Mouse (Mus musculus) 3T3-L1 (cell line): ENCODE measurements around the gene Kcnip4.

ENCODE experiments used
- DNase-seq: peaks from one replicate; pipeline ENCODE4 v3.0.0-alpha.2; 2015; ENCODE audit warnings: low read depth, low spot score

The Kcnip4 gene

DNA sequence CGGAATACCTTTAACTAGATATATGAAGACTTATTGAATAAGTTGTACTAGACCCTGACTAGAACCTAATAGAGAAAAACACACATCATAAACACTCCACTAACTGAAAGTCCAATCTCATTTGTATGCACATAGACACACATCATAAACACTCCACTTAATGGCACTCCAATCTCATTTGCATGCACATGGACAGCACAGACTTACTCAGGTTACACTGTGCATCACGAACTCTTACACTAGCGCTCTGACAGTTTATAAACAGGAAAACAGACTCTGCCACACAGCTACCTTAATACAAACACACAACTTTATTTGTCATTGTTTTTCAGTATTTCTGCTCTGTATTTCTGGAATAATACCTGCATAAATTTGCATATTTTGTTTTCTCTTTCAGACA lies 168.3 kb downstream of the Kcnip4 start:
- no peak for DNase-seq

DNA sequence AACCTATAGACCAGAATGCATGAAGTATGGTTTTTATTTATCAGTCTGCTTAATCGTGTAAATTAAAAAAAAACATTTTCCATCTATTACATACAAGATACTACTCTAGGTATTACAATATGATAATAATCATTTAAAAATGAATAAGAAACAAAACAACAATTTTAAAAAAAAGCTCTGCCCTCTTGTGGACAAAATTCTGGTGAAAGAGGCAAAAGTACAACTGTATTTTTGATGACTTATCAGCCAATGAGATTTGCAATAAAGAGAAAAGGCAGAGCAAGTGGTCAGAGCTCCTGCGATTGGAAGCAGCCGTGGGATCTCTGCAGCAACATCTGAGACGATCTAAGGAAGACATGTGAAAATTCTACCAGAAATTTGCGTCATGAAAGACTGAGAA lies 172.6 kb downstream of the Kcnip4 start:
- peak; percentile 39 for DNase-seq

DNA sequence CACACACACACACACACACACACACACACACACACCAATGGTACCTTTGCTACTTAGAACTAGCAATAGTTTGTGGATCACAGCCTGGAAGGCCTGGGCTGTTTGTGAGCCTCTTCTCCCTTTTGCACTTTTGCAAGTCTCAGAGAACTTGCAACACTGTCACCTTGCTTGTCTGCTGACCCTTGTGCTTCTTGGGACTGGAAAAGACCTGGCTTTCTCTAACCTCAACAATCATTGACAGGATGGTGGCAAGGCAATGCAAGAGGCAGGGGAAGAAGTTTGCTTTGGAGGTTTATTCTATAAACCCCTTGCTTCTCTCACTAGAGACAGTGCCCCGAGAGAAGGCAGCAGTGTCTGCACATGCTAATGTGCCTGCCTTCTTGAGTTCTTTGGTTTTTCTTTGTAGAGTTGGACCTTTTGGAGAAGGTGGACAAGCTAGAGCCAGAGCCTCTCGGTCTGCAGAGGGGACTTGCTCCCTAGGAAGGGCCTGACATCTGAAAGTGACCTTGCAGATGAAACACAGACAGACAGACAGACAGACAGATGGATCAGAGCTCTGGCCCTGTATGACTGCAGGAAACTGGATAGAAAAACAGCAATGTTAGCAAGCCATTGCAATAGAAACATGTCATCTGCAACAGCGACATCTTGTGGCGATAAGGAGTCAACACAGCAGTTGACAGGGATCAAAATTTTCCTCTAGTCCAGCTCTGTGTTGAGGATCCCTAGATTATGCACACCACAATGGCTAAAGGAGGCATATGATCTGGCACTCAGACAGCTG lies 174.4 kb downstream of the Kcnip4 start:
- DNase-seq: peak; percentile 79

DNA sequence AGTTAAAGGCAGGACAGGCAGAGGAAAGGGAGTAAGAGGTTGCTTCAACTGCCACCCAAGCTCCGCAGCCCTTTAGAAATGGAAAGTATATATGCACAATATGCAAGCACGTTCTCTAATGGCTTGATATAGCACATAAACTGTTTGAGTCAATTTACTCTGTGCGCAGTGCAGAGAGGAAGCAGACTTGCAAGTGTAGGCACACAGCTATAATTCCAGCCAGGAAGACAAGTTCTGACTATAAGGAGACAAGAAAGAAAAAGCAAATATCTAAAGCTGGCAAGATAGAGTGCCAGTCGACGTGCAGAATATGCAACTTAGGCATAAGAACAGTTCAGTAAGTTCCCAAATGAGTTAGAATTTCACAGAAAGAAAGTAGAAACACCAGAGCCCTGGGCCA lies 175.2 kb downstream of the Kcnip4 start:
- no peak for DNase-seq

DNA sequence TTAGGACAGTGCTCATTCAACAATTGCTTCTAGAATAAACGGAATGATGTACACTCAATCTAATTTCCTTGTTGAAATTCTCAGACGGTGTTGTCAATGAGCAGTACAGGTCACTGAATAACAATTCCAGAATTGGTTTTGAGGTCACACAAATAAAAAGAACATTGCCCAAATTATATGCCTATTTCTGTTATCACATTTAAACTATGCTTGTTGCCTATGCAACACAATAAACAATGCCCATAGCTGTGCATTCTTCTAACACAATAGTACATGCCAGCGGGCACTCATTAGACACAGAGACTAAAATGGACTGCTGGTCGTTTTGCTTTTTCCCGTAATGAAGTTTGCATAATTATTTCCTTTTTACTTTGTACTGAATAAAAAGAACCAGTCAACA lies 176.2 kb downstream of the Kcnip4 start:
- no peak for DNase-seq

DNA sequence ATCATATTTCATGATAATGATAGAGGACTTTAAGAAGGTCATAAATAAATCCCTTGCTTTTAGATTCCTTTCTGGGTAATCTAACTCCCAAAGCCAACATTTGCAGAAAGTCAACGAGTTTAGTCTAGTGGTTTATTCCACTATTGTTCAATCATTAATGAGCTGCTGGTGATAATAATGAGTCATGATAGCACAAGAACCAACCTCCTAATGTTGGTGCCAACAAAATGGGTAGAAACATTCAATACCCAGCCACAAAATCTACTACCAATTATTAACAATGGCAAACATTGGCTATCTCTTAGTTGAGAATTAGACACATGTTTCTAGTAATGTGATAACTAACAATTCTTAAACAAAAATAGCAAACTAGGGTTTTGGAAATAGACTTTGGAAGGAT lies 180.1 kb downstream of the Kcnip4 start:
- DNase-seq: no peak

DNA sequence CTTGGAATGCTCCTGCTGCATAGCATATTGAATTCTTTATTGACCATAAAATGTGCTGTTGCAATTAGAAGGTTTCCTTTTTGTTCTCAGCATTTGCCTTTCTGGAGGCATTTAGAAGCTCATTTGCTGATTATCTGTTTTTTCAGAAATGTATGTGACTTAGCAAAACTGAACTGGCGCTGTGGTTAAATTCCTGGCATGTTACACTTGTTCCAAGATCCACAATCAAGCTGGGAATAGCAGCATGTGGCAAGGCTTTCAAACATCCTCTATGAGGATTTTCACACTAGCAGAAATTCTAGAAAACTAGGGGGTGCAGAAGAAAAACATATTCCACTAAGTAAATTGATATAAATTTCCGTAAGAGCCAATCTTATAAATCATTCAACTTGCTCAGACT lies 187.5 kb downstream of the Kcnip4 start:
- DNase-seq: no peak

DNA sequence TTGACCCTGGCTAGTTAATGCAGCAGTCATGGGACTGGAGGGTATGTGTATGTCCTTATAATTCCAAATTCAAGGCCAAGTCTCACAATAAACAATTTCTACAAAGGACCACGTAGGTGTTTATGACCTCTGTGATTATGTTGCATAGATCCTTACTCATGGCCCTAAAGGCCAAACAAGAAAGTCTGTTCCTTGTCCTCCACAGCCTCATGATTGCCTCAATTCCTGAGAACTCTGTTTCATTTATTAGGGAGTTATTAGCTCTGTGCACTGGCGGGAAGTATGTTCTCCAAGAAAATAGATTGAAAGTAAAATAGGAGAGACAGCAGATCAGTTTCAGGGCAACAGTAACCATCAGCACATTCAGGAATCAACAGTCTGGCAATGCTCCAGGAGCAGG lies 191.6 kb downstream of the Kcnip4 start:
- DNase-seq: no peak

DNA sequence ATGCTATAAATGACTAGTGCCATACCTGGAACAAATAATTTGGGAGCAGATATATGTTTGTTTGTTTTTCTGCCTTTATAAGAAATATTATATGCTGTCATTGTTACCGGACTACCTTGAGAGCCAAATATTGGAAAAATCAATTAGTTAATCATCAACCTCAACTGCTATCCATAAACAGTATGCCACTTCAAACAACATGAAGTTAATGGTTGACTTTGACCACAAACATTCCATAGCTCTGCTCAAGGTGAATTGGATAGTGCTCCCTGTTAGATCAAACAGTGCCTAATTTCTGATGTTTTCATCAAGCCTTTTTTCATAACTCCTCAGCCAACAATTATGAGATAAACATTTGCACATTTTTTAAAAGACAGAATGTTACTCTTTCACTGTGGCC lies 195.7 kb downstream of the Kcnip4 start:
- DNase-seq: no peak

DNA sequence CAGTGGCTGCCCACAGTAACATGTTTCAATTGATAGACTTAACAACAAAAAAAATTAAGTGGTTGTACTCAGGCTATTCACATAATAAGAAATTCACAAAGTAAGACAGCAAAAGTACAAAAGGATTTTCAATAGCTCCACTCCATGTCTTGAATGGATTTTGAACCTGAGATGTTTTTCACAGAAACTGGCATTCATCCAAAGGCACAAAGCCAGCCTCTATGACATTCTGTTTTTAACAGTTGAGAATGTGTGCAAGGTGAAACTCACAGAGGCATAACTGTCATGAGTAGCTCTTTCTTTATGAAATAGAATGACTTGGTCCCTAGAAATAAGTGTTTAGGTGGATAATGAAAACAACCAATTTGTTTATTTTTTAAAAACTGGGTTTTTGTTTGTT lies 206.0 kb downstream of the Kcnip4 start:
- no peak for DNase-seq

DNA sequence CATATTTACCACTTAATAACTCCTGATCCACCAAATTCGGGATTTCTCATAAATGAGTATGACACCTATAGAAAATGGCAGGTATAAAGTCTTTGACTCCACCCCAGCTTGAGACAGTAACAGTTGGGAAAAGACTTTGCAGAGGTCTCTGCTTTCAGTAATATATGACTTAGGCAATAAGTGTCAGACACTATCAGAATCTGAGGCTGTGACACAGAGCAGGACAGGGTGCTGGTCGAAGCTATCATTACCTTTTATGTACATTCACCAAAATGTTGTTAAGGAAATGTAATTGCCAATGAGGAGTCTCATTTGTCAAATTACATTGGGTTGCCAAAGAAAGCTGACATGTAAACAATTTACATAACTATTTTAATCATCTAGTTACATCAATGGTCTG lies 206.8 kb downstream of the Kcnip4 start:
- DNase-seq: no peak

DNA sequence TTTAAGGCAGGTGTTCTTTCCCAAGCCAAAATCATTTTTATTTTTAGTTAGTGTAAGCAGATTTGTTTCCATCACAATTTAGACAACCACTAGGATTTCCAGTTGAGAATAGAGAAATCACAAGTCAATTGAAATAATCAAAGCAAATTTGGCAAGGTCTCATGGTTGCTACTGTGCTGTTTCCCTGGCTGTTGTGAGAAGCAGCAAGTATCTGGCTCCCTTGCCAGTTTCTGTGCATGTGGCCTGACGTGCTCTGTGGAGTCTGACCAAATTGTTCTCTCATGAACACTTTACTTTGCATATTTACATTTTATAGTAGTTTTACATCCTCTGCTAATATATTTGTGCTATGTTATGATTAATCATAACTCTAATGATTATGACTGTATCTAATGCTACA lies 217.9 kb downstream of the Kcnip4 start:
- DNase-seq: no peak

DNA sequence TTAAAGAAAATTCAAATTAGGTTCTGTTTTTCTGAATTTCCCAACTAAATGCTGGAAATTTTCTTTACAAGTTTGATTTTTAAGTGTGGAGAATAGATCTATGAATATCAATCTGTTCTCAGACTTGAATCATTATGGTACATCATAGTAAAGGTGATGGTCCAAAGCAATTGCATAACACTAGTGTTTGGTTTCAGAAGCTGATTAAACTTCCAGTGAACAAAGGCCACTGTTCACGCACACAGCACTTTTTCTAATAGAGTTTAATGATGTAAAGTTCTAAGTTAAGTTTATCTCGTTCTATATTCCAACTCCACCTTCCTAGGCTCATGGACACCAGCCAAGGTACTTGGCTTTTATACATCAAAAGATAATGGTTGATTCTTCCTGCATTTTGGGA lies 219.4 kb downstream of the Kcnip4 start:
- no peak for DNase-seq

DNA sequence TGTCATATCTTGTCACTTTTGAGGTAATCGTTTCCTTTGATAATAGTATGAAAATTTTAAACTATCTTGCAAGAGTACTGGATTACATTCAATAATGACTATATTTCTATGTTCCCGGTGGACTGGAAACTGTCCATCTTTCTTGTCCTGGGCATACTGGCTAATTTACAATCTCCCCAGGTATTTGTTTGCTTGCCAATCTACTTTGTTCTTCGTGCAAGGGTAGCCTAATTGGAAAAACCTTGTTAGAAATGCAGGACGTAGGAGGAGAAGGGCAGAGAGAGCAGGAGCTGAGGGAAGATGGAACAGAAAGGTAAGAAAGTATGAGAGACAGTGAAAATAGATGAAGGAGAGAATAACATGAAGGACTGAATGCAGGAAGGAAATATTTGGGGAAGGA lies 226.1 kb downstream of the Kcnip4 start:
- DNase-seq: no peak

DNA sequence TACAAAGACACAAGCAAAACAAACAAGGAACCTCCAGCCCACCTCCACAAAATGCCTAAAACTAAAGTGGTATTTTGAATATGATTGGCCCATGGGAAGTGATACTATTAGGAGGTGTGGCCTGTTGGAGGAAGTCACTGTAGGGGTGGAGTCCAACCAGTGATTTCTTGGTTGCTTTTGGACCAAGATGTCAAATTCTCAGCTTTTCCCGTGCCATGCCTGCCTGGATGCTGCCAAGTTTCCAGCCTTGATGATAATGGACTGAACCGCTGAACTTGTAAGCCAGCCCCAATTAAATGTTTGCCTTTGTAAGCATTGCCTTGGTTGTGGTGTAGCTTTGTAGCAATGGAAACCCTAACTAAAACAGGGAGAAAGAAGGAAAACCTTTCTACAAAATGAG lies 232.3 kb downstream of the Kcnip4 start:
- no peak for DNase-seq

DNA sequence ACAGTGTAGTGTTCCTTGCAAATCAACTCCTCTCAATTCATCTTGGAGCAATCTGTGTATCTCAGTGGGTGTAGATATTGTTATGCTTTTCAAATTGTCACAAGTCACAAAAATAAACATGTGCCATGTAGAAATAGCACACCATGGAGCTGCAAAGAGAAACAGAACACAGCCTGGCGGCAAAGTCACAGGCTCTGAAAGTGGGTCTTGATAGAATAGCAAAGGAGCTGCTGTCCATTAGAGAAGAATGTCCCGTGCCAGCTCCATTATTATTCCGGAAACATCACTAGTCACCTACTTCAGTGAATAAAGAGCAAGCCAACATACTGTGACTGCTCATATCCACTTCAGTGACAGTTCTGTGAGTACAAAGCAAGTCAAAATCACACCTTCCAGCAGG lies 232.9 kb downstream of the Kcnip4 start:
- DNase-seq: no peak

DNA sequence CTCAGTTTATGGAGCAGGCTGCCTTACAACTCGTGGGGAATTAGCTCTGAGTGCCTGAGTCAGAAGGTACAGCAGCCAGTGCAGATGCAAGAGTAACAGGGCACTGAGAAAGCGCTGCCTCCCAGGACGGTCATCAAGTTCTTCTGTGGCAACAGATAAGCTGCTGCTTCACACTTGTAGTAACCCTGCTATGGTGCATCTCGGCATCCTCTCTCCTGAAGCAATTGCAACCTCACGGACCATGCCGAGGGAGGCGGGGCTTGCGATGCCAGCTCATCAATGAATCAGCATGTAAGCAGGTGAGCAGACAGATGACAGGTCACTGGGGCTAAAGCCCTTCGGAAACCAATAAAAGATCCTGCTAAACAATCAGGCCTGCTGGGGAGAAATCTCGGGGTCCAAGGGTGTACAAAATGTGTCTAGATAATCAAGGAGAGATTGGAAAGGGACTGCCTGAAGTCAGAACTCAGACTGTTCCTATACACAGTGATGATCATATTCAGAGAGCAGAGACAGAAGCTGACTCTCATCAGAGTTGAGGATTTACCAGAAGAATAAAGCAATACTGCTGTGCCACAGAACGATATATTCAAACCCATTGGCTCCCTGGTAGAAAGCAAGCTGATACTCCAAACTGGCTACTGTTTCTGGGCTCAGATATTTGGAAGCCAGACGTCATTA lies 239.1 kb downstream of the Kcnip4 start:
- no peak for DNase-seq

DNA sequence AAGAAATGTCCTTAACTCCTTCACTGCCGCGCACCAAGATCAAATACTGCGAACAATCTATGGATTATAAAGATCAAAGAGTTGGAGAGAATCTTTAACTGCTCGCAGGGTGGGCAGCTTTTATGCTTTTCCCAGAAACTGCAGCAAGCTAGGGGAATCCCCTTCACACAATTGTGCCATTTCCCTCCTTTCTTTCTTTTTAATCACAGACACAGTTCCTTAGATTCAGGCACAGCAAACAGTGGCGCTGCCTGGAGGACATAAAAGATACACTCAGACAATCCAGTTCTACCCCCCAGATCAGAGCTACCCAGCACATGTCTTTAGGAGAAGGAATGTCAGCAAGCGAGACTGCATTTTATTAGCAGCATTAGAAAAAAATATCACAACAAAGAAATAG lies 239.9 kb downstream of the Kcnip4 start:
- DNase-seq: no peak

DNA sequence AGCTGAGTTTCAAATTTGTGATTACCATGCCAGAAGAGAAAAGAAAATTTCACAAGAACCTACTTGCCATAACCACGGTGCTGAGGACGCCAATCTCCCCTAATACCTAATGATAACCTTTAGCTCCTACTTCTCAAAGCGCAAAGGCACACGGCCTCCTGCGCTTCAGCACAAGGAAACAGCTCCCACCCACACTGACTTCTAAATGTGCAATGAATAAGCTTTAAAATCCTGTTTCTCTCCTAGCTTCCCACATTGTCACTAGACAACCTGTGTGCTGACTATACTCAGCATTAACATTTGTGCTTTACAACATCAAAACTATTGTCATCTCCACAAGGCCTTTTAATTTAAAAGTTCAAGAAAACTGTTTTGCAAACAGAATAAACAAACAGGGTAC lies 241.3 kb downstream of the Kcnip4 start:
- no peak for DNase-seq

DNA sequence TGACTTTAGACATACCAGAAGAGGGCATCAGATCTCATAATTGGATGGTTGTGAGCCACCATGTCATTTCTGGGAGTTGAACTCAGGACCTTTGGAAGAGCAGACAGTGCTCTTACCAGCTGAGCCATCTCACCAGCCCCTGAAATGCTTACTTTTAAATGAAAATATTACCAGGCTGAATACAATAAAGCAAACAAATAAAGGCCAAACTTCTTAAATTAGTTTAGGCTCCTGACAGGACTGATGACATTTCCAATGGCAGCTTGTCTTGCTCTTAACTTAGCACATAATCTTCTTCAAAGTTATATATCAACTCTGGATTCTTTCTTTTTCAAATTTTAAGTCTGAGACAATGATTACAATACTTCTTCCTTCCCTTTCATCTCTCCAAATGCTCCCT lies 252.8 kb downstream of the Kcnip4 start:
- DNase-seq: no peak

DNA sequence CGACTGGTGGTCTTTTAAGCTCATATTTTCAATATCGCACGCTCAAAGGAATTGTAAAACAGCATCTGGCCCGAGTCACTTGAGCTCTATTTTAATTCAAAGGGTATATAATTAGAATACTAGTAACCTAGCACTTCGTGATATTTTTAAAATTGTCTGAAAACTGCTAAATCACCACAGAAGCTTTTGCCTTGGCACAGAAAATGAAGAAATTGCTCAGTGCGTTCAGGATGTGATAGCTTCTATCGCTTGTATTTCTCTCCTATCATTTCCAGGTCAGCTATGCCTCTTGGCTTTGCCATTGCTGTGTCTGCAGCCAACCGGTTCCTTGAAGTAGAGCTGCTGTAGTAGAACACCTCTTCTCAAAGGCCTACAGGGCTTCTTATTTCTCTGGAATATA lies 255.9 kb downstream of the Kcnip4 start:
- DNase-seq: no peak

DNA sequence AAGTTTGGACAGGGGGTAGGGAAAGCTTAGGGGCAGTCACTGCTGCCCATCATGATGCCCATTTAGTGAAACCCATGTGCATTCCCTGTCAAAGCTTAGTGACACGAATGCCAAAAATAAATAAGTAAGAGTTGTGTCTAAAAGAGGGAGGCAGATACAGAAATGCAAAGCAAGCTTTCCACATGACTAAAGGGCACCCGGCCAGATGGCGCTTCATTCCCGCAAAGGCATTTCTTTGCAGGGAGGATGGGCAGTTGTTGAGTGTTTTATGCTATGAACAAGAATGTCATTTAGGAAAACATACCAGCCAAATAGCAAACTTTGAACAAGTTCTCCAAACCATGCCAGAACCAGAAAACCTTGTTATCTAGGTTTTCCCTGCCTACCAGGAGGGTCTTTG lies 265.4 kb downstream of the Kcnip4 start:
- no peak for DNase-seq

DNA sequence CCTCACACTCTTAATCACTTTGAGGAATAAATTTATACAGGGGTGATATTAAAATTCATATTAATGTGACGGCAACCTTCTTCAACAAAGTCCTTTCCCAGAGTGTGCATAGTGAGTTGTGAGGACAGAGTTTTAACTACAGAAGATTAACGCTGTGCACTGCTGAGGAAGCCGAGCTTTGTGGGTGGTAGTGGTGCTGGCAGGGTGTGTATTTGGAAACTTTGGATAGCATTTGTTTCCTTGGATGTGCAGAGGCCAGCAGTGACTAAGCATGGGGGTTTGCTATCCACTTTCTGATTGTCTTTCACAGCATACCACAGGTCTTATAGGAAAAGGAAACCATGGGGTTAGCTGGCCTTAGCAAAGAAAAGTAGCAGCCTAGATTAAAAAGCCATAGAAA lies 267.9 kb downstream of the Kcnip4 start:
- no peak for DNase-seq

DNA sequence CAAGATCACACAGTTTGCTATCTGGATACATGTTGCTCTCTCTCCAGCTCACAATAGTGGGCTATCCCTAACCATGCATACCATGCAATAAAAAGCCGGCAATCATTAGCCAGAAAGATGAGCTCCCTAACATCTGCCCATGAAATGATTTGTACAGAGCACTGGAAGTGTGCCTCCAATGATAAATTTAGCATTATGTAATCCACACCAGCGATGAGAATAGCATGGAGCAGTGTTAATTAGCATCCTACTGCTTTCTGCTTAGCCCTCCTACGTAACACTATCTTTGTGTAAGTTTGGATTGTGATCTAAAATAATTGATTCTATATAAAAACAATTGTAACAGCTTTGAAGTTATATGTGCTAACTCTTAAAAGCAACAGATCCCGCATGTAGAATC lies 268.7 kb downstream of the Kcnip4 start:
- DNase-seq: no peak
